Mouse (Mus musculus) E14TG2a.4 (cell line): ENCODE data around the gene Atg2a.

Source experiments
- CTCF ChIP-seq: conservative IDR thresholded peaks from 2 replicates; pipeline ENCODE4 v1.5.1; 2014; ENCODE audit warnings: low read length
- NANOG ChIP-seq: IDR thresholded peaks from 2 replicates; pipeline ENCODE4 v1.6.1; 2014; ENCODE audit warnings: borderline replicate concordance, low read length, mixed read lengths
- POU5F1 ChIP-seq: IDR thresholded peaks from 2 replicates; pipeline ENCODE4 v1.6.1; 2014; ENCODE audit warnings: low read length, borderline replicate concordance

- no peak for TF ChIP-seq CTCF
- TF ChIP-seq NANOG: no peak
- TF ChIP-seq POU5F1: no peak
These were observed 64.1 kb downstream of the Atg2a start for GRCm38 (mm10) chr19:6305517-6306115.
